Mouse (Mus musculus) naive thymus-derived CD4-positive, alpha-beta T cell, adult 2 months (primary cell): ENCODE results near the gene Batf2.
A peak's percentile ranks its signal among the peaks of the same experiment; 100 is the strongest.
"Not testable (repeated sequence)": the region's sequence is repeated elsewhere in the genome, so short reads cannot be mapped to it uniquely, and the experiment has no call there.

ENCODE experiments used
- DNase-seq: peaks from one replicate; pipeline ENCODE4 v3.0.0-alpha.2; 2011; ENCODE audit warnings: low read depth

Gene Batf2

DNA sequence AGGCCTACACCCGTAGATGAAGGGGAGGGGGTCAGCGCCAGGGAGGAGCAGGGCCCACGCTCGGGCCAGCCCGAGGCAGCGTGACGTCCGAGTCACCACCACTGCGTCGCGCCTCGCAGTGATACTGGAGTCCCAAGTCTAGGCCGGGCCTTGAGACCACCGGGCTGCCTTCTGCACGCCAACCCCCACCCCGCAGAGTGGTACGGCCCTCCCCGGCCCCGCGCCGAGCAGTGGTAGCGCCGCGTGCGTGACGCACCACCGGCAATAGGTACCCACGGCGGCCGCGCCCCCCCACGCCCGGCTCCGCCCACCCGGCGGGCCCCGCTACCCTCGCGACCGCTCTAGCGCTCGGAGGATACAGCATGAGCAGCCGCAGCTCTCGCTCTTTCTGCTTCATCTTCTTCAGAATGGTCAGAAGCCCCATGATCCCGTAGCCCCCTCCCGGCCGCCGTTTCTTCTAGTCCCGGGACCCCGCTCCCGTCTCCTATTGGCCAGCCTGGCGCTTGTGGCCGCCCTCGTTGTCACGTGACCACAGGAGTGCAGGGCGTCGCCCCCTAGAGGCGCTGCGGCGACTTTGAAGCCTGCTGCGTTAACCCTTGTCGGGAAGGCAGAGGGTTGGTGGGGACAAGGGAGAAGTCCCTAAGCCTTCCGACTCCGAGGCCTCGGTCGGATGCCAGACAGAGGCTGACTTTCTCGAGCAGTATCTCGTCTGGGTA lies at the start of gene Batf2:
TSS of gene Batf2 (plus strand) at position 306 of the 716 bp plus-strand sequence.
- peak; percentile 97 for DNase-seq

DNA sequence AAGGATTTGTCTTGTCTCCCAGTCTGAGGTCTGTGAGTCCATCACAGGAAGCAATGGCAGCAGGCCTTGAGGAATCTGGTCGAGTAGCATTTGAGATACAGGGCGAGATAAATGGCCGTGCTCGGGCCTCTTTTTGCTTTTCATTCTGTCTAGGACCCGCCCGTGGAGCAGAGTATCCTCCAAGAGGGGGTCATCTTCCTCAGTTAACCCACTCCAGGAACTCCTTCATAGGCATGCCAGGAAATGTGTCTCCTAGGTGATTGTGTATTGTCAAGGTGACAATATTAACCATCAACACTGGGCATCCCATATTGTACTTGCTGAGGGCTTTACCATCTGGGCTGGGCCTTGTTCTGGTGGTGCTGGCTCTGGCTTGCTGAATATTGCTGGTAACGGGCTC lies 46.7 kb upstream of the Batf2 start, which contains the start of gene AC131692.1:
TSS of gene AC131692.1 (plus strand) at position 301 of the 400 bp plus-strand sequence.
- DNase-seq = no peak

DNA sequence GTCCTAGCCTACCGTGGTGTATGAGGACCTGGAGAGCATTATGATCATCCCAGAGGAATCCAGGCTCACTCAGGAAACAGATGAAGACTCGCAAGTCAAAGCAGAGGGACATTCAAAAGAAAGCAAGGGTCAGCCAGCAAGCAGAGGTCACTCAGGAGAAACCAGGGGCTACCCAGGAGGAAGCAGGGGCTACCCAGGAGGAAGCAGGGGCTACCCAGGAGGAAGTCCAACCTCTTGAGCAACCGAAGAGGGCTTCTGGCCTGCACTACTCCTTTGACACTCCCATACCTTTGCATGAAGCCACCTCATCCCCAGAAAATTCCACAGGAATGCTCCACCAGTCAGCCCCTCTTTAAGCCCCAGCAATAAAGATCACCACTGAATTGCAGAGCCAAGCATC lies 42.9 kb upstream of the Batf2 start:
- DNase-seq = no peak

DNA sequence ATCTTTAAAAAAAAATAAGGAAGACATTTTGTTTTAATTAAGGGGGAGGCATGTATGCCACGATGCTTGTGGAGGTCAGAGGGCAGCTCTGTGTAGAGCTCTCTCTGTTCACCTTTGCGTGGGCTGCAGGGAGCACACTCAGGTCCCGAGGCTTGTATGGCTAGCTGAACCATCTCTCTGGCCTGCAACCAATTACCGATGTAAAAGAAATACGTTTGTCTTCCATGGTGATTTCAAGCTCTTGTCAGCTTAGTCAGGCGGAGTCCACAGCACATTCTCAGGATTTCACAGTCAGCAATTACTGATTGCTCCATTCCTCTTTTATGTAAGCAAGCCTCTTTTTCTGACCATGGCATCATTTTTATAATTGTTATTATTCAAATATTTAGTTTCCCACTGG lies 39.6 kb upstream of the Batf2 start:
- DNase-seq = no peak

DNA sequence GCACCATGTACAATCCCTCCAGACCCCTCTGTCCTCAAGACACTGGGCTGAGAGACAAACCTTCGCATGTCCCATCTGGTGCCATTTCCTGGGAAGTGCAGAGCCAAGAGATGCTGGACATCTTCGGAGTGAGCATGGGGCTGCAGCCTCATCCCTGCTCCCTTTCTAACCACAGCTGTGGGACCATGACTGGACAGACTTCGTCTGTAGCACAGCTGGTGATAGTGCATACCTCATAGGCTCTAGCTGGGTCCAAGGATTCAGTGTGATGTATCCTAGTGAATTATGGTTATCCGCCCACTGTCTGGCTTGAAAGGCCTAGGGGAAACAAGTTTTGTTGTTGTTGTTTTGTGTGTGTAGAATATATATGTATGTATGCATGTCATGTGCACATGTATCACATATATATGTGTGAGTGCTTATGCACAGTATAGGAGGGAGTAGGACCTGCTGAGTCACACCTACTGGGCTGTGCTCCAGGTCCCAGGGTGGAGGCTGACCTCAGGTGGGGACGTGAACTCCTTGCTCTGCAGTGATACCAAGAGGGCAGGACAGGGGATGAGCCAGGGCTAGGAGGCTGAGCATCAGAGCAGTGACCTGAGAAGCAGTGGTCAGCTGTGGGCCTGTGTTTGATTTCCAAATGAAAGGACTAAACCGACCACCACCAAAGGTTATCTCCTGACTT lies 38.5 kb upstream of the Batf2 start:
- no peak for DNase-seq

DNA sequence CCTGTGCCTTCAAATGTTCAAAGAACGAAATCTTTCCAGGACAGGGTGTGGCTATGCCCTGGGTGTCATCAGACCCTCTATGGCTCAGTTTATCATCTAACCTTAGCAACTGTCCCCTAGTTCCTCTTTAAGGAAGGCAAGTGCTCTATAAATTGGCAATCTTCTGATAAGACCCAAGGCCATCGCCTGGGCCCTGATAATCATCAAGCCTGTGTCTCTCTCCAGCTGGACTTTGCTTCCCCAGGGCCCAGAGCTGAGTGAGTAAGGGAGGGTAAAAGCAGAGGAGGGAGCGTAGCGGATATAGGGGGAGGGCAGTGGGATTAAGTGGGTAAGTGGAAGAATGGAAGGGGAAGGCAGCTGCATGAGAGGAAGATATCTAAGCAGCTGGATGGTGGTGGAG lies 36.3 kb upstream of the Batf2 start:
- DNase-seq = no peak

DNA sequence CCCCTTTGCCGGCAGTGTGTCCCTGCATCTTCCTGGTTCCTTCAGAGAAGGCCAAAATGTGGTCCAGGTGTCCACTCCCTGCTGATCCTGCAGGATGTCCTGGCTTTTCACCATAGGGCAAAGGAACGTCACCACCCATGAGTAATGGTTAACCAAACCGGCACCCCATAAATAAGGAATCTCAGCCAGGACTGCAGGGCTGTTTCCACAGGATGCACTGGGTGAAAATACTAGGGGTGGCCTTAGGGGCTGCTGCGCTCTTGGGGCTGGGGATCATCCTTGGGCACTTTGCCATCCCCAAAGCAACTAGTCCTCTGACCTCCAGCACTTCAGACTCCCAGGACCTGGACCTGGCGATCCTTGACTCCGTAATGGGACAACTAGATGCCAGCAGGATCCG lies 35.2 kb upstream of the Batf2 start, which contains the start of gene Naaladl1:
TSS of gene Naaladl1 (plus strand) at position 197 of the 400 bp plus-strand sequence.
- no peak for DNase-seq

DNA sequence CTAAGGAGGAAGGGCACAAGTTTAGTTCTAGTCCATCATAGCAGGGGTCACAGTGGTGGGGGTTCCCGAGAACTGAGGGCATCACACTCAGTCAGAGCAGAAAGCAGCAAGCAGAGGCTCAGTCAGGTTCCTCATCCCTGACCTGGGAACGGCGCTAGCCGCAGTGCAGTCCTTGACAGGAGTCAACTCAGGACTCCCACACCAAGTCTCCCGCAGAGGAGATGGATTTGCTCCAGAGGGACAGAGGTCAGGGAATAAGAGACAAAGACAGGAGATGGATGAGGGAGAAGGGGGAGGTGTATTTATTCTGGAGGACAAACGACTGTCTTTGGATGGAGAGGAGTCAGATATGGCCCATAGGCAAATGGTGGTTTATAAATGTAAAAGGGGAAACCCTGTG lies 27.7 kb upstream of the Batf2 start:
- DNase-seq = no peak

DNA sequence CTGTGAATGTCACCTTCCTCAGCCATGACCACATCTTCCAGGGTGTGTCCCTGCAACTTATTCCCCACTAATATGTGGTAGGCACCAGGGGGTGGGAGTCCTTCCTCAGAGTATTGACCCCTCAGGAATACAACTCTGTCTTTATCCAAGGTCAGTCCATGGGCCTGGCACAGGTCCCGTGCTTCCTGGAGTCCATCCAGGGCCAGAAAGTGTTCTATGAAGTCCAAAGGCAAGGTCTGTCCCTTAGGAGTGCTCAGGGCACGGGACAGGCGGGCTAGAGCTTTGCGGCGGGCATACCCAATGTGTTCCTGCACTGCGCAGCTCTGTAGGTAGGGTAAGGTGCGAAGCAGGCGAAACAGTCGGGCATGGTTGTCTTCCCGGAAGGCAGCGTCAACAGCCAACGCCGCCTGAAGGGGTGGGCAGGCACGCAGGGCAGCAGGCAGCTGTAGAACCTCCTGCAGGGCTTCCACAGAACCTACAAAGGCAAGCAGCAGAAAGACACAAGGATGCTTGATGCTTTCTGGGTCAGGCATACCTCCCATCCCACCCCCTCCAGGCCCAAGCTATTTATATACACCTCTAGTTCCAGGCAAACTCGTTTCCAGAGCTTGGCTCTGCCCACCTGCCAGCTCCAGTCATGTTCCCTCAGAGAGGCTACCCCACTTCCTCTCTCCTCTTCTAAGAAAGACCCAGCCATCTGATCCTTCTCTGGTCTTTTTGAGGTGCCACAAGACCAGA lies 24.5 kb upstream of the Batf2 start:
- no peak for DNase-seq

DNA sequence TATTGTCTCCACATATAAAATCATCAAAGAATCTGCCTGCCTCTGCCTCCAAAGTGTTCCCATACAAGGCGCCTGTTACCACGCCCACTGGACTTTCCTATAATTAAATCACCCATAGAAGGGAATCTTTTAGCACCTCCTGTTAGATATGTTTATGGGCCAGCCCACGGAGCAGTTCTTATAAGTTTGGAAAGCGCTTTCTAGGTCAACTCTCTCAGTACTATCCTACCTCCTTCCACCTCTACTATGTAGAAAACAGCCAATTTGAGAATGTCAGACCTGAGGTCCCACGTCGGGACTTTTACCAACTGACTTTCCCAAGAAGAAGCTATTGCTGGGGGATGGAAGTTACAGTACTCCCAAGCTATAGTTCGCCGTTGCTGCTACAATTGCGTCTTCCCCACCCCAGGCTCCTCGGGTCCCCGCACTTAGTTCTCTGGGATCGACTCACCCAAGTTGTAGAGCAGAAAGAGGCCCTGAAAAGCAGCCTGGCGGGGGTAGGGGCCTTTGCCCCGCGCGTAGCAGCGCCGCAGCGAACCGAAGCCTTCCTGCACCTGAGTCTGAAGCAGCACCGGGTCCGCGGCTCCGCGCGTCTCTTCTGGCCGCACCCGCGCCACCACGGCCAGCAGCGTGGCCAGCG lies 23.3 kb upstream of the Batf2 start:
- DNase-seq = no peak

DNA sequence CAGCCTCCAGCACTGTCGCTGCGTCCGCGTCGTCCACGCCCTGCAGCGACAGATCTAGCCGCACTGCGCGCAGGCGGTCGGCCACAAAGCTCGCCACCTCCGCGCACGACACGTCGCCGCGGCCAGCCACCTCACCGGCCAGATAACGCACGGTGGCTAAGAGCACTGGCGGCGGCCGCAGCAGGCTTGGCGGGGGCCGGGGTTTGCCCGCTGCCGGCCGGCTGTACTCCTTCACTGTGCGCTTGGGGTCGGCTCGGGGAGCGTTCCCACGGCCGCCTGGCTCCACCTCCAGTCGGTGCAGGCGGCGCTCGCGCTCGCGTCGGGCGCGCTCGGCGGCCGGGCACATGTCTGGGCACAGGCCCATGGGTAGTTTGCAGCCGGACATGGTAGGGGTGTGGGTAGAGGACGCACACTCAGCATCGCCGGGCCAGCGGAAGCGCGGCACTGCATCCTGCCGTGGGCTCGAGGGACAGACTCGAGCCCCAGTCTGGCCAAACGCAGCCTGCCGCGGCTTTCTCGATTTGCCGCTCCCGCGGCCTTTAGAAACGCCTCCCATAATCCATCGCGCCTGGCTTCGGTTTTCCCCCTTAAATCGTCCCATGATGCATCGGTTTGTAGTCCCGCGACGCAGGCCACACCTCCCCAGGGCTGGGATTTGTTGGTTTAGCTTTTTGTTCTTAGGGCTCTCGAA lies 22.7 kb upstream of the Batf2 start, which contains the start of gene Sac3d1:
TSS of gene Sac3d1 (minus strand) at position 665 of the 691 bp plus-strand sequence.
- DNase-seq = peak; percentile 93

DNA sequence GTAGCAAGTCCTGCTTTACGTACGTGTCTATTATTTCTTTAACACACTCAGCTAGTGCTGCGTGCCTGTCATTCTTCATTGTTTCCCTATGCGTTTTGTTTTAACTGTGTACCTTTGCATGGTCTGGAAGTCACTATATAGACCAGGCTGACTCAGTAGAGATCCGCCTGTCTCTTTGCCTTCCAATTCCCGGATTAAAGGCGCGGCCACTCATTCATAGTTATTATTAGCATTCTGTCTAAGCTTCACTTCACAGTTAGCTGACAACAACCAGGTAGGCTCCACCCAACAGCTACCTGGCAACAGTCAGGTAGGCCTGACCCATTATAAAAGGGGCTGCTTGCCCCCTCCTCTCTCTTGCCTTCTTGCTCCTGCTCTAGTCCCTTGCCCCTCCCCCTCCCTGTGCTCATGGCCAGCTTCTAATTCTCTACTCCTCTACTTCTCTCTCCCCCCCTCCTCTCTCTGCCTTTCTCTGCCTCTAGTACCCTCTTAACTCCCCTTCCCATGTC lies 22.1 kb upstream of the Batf2 start:
- DNase-seq = no peak

DNA sequence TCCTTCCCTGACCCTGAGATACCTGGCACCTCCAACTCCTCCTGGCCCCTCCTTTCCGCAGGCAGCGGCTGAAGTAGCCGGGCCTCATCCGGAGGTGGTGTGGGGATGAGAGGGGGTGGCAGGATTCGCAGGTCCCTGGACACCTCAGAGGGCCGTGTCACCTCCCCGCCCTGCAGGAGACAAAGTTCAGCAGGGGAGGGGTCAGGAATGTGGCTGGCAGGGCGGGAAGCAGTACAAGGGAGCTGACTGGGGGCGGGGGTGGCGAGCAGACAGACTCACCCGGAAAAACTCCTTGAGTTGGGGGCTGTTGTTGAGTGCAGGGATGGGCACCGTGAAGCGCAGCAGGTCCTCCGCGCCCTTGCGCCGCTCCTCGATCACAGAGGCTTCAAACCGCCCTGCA lies 19.0 kb upstream of the Batf2 start:
- no peak for DNase-seq

DNA sequence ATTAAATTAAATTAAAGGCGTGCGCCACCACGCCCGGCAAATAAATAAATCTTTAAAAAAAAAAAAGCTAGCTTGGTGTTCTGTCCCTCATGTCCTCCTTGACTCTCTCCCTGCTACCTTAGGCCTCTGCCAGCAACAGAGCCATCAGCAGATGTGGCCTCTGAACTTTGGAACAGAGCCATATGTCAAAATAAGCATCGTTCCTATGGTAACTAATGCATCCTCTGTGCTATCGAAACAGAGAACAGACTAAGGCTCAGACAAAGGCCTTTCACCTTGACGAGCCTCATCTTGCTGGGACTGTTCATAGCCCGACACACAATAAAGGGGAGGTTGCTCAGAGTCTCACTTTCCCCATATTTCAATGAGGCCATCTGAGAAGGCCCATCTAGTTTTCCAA lies 17.5 kb upstream of the Batf2 start:
- no peak for DNase-seq

DNA sequence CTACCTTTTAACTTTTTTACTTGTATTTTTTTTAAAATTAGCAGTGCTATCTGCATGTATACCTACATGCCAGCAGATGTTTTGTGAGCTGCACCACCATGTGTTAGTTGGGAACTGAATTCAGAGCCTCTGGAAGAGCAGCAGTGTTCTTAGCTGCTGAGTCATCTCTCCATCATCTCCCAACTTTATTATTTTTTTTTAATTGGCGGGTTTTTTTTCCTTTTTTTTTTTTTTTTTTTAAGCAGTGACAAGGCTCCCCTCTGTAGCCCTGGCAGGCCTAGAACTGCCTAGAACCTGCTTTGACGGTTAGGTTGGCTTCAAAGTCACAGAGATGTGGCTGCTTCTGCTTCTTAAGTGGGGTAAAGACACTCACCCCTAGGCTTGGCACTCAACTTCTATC lies 15.9 kb upstream of the Batf2 start:
- DNase-seq = no peak

DNA sequence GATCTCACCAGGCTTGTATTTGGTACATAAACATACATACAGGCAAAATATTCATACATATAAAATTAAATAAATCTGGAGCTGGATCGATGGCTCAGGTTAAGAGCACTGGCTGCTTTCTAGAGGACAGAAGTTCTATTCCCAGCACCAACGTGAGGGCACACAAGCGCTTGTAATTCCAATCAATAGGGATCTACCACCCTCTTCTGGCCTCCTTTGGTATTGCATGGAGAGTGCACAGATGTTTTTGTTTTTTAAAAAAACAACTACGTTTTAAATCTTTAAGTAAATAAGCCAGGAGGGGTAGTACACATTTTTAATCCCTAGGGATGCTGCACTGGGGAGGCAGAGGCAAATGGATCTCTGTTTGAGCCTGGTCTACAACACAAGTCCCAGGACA lies 14.5 kb upstream of the Batf2 start:
- peak; percentile 90 for DNase-seq

DNA sequence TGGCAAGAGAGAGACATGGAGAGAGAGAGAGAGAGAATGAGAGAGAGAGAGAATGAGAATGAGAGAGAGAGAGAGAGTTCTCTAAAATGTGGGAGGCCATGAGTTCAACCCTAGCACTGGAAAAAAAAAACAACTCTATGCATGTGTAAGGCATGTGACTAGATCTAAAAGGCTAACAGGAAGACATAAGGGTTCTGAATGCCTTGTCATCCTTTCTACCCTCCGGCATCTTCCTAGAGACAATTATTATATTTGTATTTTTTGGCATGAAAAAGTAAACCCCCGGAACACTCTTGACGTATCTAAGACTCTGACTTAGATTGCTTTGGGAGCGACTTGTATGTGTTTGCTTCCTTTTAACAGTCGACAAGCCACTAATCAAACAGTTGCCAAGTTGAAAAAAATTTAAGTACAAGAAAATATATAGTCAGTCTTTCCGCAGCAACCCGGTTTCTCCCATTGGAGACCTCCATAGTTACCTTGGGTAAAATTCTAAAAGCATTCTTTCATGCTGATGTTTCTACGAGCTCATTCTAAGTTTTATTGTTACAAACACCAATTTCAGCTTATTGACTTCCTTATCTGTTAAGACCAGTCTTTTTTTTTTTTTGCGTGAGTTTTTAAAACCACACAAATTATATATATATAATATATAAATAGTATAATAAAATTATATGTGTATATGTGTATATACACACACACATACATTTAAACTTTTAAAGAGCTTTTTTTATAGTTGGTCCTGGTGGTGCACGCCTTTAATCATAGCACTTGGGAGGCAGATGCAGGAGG lies 13.8 kb upstream of the Batf2 start:
- DNase-seq = peak; percentile 32

DNA sequence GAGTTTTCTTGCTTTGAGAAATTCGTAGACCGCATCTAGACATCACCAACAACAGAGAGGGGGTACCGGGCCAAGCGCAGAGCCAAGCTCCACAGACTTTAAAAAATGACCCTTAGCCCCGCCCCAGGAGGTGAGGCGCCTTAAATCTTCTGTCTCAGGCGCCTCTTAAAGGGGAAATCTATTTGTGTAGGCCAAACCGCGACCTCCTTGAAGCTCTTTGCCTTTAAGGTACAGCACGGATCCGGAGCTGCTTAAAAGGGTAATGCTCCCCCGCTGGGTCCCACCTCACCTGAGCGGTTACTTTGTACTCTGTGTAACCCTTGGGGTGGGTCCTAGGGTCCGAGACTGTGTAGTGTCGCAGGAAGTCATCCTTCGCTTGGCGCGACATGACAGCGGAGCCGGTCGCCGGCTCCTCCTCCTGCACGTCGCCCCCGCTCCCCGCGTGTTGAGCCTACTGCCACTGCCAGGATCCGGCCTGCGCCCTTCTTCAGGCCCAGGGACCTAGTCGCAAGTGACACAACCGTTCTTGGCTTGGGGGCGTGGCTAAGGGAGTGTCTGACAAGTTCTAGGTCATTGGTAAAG lies 12.9 kb upstream of the Batf2 start, which contains the start of gene Snx15:
TSS of gene Snx15 (minus strand) at position 545 of the 582 bp plus-strand sequence.
- DNase-seq = peak; percentile 98

DNA sequence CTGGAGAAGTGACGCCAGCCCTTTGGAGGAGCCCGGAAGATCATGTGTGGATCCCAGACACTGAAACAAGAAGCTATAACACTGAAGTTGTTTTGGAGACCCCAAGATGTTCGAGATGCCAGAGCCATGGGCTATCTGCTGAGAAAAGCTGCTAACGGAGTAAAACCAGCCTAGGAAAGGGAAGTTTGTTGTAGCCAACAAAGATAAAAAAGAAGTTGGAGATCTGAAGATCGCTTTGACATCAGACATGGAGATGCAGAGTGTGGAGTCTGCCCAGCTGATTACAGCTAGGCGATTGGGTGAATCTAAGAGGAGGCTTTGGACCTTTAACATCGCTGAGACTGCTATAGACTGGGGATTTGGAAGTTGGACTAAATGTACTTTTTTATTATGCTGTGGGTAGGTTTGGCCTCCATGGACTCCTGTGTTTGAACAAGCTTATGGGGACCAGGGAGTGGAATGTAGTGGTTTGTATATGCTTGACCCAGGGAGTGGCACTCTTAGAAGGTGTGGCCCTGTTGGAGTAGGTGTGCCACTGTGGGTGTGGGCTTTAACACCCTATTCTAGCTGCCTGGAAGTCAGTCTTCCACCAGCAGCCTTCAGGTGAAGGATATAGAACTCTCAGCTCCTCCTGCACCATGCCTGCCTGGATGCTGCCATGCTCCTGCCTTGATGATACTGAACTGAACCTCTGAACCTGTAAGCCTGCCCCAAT lies 10.2 kb upstream of the Batf2 start:
- not testable (repeated sequence) for DNase-seq
